Mouse (Mus musculus) gastrocnemius, postnatal 4 days (tissue): ENCODE measurements around the gene Ctnna2. TPM values are rescaled to one million over a fixed set of nuclear protein-coding genes. Genes with fewer than 3 reads are reported as not detected.

Source experiments
- DNase-seq, 2 experiments: peaks; one replicate each; pipeline ENCODE4 v3.0.0; 2021 to 2022; ENCODE audit warnings: low spot score in 2 of 2, mixed read lengths in 2 of 2
- total RNA-seq, 2 experiments: library from RNA; stranded (reverse); gene quantifications; 2 replicates each; pipeline ENCODE4 v1.2.3; 2021

The Ctnna2 gene
- total RNA-seq, 2 experiments from 2014 or later, result 0.52 to 0.62 TPM

DNA sequence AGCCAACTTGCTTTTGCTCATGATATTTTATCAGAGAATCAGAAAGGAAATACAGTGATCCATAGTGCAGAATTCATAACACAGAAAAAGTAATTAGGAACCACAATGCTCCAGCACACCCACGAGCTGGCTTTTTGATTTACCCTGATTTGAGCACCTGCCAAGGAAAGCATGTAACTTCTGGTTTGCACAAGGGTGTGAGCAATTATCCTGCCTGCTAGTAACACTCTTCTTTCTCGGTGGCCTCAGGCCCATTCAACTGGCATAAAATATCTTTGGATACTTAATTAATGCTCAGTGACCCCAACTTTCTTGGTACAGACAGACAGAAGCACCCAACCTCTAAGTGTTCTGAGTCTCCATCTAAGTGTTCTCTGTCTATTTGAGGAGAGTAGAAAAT lies 794.6 kb downstream of the Ctnna2 start:
- DNase-seq, result no peak

DNA sequence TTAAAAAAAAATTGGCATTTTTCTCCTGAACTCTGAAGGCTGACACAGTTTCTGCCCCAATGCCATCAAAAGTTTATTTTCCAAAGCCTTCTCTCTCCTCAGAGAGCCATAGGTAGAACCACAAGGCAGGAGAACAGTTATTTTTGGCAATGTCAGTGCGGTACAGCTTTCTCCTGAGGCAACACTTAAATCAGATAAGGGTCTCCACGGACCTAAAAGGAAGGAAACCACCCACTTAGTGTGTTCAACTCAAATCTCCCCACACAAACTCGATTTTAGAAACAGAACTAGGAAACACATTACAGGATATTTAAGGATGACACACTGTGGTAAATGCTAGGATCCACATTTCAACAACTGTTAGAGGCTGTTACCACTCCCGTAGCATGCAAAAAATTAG lies 803.7 kb downstream of the Ctnna2 start:
- no peak for DNase-seq

- no peak for DNase-seq
Measured at GRCm38 (mm10) chr6:77157028-77157427, 822.5 kb downstream of the Ctnna2 start.

- no peak for DNase-seq
Measured at GRCm38 (mm10) chr6:77139306-77139920, 840.1 kb downstream of the Ctnna2 start.

GRCm38 (mm10) chr6:77120926-77121325 lies 858.6 kb downstream of the Ctnna2 start:
- no peak for DNase-seq

GRCm38 (mm10) chr6:77120510-77120909 lies 859.0 kb downstream of the Ctnna2 start:
- DNase-seq, result no peak

- DNase-seq, result no peak
Measured at GRCm38 (mm10) chr6:77109095-77109945, 870.2 kb downstream of the Ctnna2 start.

DNA sequence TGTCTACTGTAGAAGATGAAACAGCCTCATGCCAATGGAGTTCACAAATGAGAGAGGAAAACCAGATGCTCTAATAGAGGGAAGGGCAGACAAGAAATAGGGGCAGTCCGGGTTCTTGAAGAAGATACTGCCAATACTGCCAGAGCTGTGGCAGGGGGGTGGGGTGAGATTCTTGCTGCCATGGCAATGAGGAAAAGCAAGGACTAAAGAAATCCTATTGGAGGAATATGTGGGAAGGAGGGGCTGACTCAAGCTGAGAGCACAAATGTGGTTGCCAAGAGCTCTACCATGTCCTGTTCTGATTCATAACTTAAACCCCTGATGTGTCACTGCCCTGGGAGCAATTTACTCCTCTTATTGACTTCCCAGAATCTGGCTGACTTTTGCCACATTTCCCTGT lies 878.5 kb downstream of the Ctnna2 start:
- DNase-seq, result no peak

DNA sequence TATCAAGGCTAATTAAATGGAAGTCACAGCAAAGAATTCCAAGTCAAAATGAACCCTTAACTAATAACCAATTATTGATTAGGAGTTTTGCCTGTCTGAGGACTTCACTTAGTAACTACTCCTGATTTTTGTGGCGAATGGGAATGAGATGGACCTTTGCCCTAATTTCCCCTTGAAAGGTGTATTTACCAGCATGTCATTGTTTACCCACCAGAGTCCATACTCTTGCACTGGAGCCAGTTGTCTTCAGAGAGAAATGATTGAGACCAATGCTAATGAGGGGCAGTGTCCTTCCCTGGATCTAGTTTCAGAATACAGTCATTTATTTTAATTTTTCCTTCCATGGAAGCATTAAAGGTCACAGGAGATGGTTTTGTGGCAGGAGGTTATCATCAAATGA lies 881.0 kb downstream of the Ctnna2 start:
- no peak for DNase-seq

- DNase-seq, result peak in 1 of 2 experiments; percentile 12
Measured at GRCm38 (mm10) chr6:77075396-77076376, 903.8 kb downstream of the Ctnna2 start.

DNA sequence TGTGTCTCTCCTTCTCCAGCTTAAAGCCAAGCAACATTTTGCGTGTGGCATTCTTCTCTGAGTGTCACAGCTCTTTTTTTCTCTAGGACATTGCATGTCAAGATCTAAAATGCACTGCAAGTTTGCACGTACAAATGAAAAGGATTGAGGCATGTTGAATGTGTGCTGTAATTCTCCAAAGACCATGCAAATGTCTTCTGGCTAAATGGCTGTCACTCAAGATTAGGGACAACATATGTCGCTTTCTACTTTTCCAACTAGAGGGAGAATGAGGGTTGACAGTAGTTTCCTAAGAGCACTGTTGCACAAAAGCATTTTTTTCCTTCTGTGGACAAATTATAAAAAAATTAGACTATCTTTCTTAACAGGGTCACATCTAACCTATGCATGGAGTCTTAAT lies 909.9 kb downstream of the Ctnna2 start:
- no peak for DNase-seq

DNA sequence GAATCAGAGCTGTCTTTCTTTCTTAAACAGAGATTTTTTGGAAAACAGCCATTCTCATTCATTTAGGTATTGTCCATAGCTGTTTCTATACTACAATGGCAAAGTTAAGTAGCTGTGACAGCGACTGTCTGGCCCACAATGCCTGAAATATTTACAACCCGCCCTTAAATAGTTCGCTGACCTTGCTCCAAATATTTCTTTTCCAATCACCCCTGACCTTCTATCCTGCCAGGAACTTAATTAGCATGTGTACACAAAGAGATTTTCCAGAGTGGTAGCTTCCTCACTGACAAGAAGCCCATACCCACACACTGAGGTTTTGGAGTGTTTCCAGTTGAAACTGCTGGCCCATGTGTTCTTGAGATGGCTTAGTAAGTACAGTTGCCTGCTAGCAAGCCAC lies 928.8 kb downstream of the Ctnna2 start:
- DNase-seq, result no peak

GRCm38 (mm10) chr6:77050193-77050592 lies 929.3 kb downstream of the Ctnna2 start:
- no peak for DNase-seq

GRCm38 (mm10) chr6:77047568-77047967 lies 931.9 kb downstream of the Ctnna2 start:
- no peak for DNase-seq

DNA sequence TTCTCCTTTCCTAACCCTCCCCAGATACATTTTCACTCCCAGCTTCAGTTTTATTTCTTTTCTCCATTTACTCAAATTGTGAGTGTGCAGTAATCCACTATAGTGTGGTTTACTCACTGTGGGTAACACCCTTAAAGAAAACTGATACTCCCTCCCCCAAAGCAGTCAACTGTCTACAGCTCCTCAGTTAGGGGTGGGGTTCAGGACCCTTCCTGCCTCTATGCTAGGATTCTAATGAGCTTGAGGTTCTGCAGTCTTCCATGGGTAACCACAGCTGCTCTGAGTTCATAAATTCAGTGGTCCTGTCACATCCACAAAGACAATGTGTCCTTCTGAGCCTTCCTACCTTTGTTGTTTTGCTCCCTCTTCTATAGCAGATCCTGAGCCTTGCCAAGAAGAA lies 954.4 kb downstream of the Ctnna2 start:
- DNase-seq, result no peak

- no peak for DNase-seq
Measured at GRCm38 (mm10) chr6:77013194-77013593, 966.3 kb downstream of the Ctnna2 start.

GRCm38 (mm10) chr6:77011001-77011400 lies 968.5 kb downstream of the Ctnna2 start:
- no peak for DNase-seq

- DNase-seq, result no peak
Measured at GRCm38 (mm10) chr6:76992128-76992527, 987.4 kb downstream of the Ctnna2 start.

DNA sequence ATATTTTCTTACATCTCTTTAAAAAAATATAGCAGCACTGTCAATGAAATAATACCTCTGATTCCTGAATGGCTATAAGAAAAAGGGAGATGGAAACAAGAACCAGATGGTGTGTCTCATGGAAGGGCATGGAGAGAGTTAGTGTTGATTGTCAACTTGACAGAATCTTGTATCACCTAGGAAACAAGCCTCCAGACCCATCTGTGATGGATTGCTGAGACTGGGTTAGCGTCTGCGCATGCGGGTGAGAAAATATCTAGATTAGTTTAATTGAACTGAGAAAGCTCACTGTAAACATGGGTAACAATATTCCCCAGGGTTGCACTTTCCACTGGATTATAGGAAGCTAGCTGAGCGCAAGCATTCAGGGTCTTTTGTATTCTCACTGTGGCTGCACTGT lies 994.7 kb downstream of the Ctnna2 start:
- DNase-seq, result no peak

DNA sequence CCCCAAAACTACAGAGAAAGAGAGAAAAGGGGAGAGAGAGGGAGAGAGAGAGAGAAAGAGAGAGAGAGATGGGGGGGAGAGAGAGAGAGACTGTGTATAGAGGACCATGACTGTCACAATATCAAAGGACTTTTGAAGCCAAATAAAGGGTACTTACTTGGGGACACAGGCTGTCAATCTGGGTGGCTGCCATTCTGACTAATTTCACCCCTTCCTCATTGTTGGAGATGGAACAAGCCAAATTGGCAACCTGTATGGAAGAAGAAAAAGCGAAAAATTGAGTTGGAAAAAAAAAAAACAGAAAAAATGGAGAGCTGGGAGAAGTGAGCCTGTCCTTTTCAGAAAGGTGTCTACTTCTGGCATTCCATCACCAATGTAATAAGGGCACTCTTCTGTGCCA lies 997.8 kb downstream of the Ctnna2 start:
- no peak for DNase-seq

GRCm38 (mm10) chr6:76979247-76979850 lies 1000.1 kb downstream of the Ctnna2 start:
- DNase-seq, result no peak
